Mouse (Mus musculus) large intestine, adult 2 months (tissue): ENCODE measurements around the gene Olfr971. TPM values are rescaled to one million over a fixed set of nuclear protein-coding genes. Genes with fewer than 3 reads are reported as not detected.
"Not testable (repeated sequence)": the region's sequence is repeated elsewhere in the genome, so short reads cannot be mapped to it uniquely, and the experiment has no call there.

Experiments
- DNase-seq: peaks from one replicate; pipeline ENCODE4 v3.0.0-alpha.2; 2012; ENCODE audit warnings: low read depth, low spot score
- WGBS: fragments of 180-500 bp; shearing (Covaris S2); methylation state at CpG from one replicate; pipeline ENCODE4 v1.1.7; 2018; 5-methylcytosine and 5-hydroxymethylcytosine counted together
- polyA plus RNA-seq: library from polyadenylated mRNA; depleted of rRNA; stranded (reverse); fragments of >200 nt; gene quantifications from 2 replicates; pipeline ENCODE4 v1.2.3, GENCODE M21; 2012; rRNA removed

The Olfr971 gene
- not detected in 2 replicates for polyA plus RNA-seq

- not testable (repeated sequence) for DNase-seq
- WGBS = 90% methylated on average over 2 of the region's 2 CpGs
Observed at GRCm38 (mm10) chr9:39836576-39836975, at the start of gene Olfr971. TSS of gene Olfr971 (plus strand) at chr9:39836876.

- WGBS = 70% methylated on average over 2 of the region's 2 CpGs
- no peak for DNase-seq
Observed at GRCm38 (mm10) chr9:39790558-39790957, 46.1 kb upstream of the Olfr971 start, which contains the start of gene Olfr969. TSS of gene Olfr969 (plus strand) at chr9:39790945.

GRCm38 (mm10) chr9:39808560-39808959 is 28.1 kb upstream of the Olfr971 start, which contains the start of gene Olfr970:
TSS of gene Olfr970 (plus strand) at chr9:39808860.
- WGBS = 67% methylated on average over 4 of the region's 4 CpGs
- DNase-seq = no peak

GRCm38 (mm10) chr9:39866122-39866521 is 29.4 kb downstream of the Olfr971 start, which contains the start of gene Olfr972:
TSS of gene Olfr972 (plus strand) at chr9:39866422.
- WGBS = 61% methylated on average over 2 of the region's 2 CpGs
- no peak for DNase-seq

- WGBS = 72% methylated on average over 1 of the region's 1 CpGs
- DNase-seq = not testable (repeated sequence)
Observed at GRCm38 (mm10) chr9:39871986-39872385, 35.3 kb downstream of the Olfr971 start.

GRCm38 (mm10) chr9:39877541-39878396 is 41.1 kb downstream of the Olfr971 start:
- no CpG with 5 or more reads among the region's 4 CpGs for WGBS
- DNase-seq = not testable (repeated sequence)

Other genes starting within 250 kb of the Olfr971 start
- gene AW551984, start 232.5 kb upstream of the Olfr971 start, polyA plus RNA-seq = 0.49 and 0.53 TPM in 2 replicates
- not detected in 2 replicates for gene Olfr148, start 226.2 kb upstream of the Olfr971 start, polyA plus RNA-seq
- not detected in 2 replicates for gene Olfr960, start 215.5 kb upstream of the Olfr971 start, polyA plus RNA-seq
- gene Olfr961, start 191.8 kb upstream of the Olfr971 start, polyA plus RNA-seq = not detected in 2 replicates
- gene Olfr963, start 169.7 kb upstream of the Olfr971 start, polyA plus RNA-seq = not detected in 2 replicates
- gene Olfr149, start 129.8 kb upstream of the Olfr971 start, polyA plus RNA-seq = not detected in 2 replicates
- not detected in 2 replicates for gene Olfr965, start 125.5 kb upstream of the Olfr971 start, polyA plus RNA-seq
- not detected in 2 replicates for gene Olfr150, start 105.9 kb upstream of the Olfr971 start, polyA plus RNA-seq
- not detected in 2 replicates for gene Olfr967, start 90.6 kb upstream of the Olfr971 start, polyA plus RNA-seq
- not detected in 2 replicates for gene Olfr968, start 53.6 kb upstream of the Olfr971 start, polyA plus RNA-seq
- not detected in 2 replicates for gene Olfr969, start 45.9 kb upstream of the Olfr971 start, polyA plus RNA-seq
- not detected in 2 replicates for gene Olfr970, start 28.0 kb upstream of the Olfr971 start, polyA plus RNA-seq
- gene Olfr972, start 29.5 kb downstream of the Olfr971 start, polyA plus RNA-seq = not detected in 2 replicates
- not detected in 2 replicates for gene Olfr229, start 70.5 kb downstream of the Olfr971 start, polyA plus RNA-seq
- gene Olfr974, start 100.6 kb downstream of the Olfr971 start, polyA plus RNA-seq = not detected in 2 replicates
- gene Olfr975, start 115.2 kb downstream of the Olfr971 start, polyA plus RNA-seq = not detected in 2 replicates
- gene Olfr976, start 124.3 kb downstream of the Olfr971 start, polyA plus RNA-seq = not detected in 2 replicates
- not detected in 2 replicates for gene Olfr978, start 155.2 kb downstream of the Olfr971 start, polyA plus RNA-seq
- not detected in 2 replicates for gene Olfr979, start 166.6 kb downstream of the Olfr971 start, polyA plus RNA-seq
- gene Olfr980, start 172.7 kb downstream of the Olfr971 start, polyA plus RNA-seq = not detected in 2 replicates
- gene Olfr981, start 184.6 kb downstream of the Olfr971 start, polyA plus RNA-seq = not detected in 2 replicates
- not detected in 2 replicates for gene Olfr982, start 237.0 kb downstream of the Olfr971 start, polyA plus RNA-seq